Mouse (Mus musculus): Measurements from ENCODE around the gene Gm1110. TPM values are rescaled to one million over a fixed set of nuclear protein-coding genes. Genes with fewer than 3 reads are reported as not detected.

Gm1110 gene
- total and polyA plus RNA-seq, 3 experiments, result not detected

Other genes with a start within 250 kb of the Gm1110 start
- gene B3gat1, start 189.4 kb downstream of the Gm1110 start, total RNA-seq (2012; rRNA removed), result not detected in 2 replicates
- gene B3gat1, start 189.4 kb downstream of the Gm1110 start, polyA plus RNA-seq (2012; ENCODE audit: insufficient read depth in 1 of 2, insufficient read length in 2 of 2, low read depth in 1 of 2, low replicate concordance in 2 of 2, missing spikeins in 1 of 2), result not detected
- gene Glb1l2, start 116.6 kb downstream of the Gm1110 start, total RNA-seq (2012; rRNA removed), result not detected in 2 replicates
- not detected for gene Glb1l2, start 116.6 kb downstream of the Gm1110 start, polyA plus RNA-seq (2012; ENCODE audit: insufficient read depth in 1 of 2, insufficient read length in 2 of 2, low read depth in 1 of 2, low replicate concordance in 2 of 2, missing spikeins in 1 of 2)
- gene Glb1l3, start 62.2 kb downstream of the Gm1110 start, total RNA-seq (2012; rRNA removed), result not detected in 2 replicates
- gene Glb1l3, start 62.2 kb downstream of the Gm1110 start, polyA plus RNA-seq (2012; ENCODE audit: insufficient read depth in 1 of 2, insufficient read length in 2 of 2, low read depth in 1 of 2, low replicate concordance in 2 of 2, missing spikeins in 1 of 2), result not detected
- 16.7 and 17.6 TPM in 2 replicates for gene Acad8, start 76.5 kb upstream of the Gm1110 start, total RNA-seq (2012; rRNA removed)
- gene Acad8, start 76.5 kb upstream of the Gm1110 start, polyA plus RNA-seq (2012; ENCODE audit: insufficient read depth in 1 of 2, insufficient read length in 2 of 2, low read depth in 1 of 2, low replicate concordance in 2 of 2, missing spikeins in 1 of 2), result 10 to 100 TPM in 1 of 2 experiments, not detected in 1; 22.7 TPM
- gene Thyn1, start 76.6 kb upstream of the Gm1110 start, total RNA-seq (2012; rRNA removed), result 105 and 115 TPM in 2 replicates
- gene Thyn1, start 76.6 kb upstream of the Gm1110 start, polyA plus RNA-seq (2012; ENCODE audit: insufficient read depth in 1 of 2, insufficient read length in 2 of 2, low read depth in 1 of 2, low replicate concordance in 2 of 2, missing spikeins in 1 of 2), result 100 to 1,000 TPM in 1 of 2 experiments, not detected in 1; 130 TPM
- 36.1 and 37.3 TPM in 2 replicates for gene Vps26b, start 107.0 kb upstream of the Gm1110 start, total RNA-seq (2012; rRNA removed)
- gene Vps26b, start 107.0 kb upstream of the Gm1110 start, polyA plus RNA-seq (2012; ENCODE audit: insufficient read depth in 1 of 2, insufficient read length in 2 of 2, low read depth in 1 of 2, low replicate concordance in 2 of 2, missing spikeins in 1 of 2), result 10 to 100 TPM in 1 of 2 experiments, not detected in 1; 36.4 TPM
- 28.7 and 32.4 TPM in 2 replicates for gene Ncapd3, start 107.1 kb upstream of the Gm1110 start, total RNA-seq (2012; rRNA removed)
- 10 to 100 TPM in 1 of 2 experiments, not detected in 1; 36.5 TPM for gene Ncapd3, start 107.1 kb upstream of the Gm1110 start, polyA plus RNA-seq (2012; ENCODE audit: insufficient read depth in 1 of 2, insufficient read length in 2 of 2, low read depth in 1 of 2, low replicate concordance in 2 of 2, missing spikeins in 1 of 2)
- not detected in 2 replicates for gene Jam3, start 232.3 kb upstream of the Gm1110 start, total RNA-seq (2012; rRNA removed)
- under 1 TPM in 1 of 2 experiments, not detected in 1; 0.43 TPM for gene Jam3, start 232.3 kb upstream of the Gm1110 start, polyA plus RNA-seq (2012; ENCODE audit: insufficient read depth in 1 of 2, insufficient read length in 2 of 2, low read depth in 1 of 2, low replicate concordance in 2 of 2, missing spikeins in 1 of 2)

Data from MEL (cell line).